Mouse (Mus musculus): ENCODE data around the gene Vmn1r224. TPM values are rescaled to one million over a fixed set of nuclear protein-coding genes. Genes with fewer than 3 reads are reported as not detected.

The Vmn1r224 gene
- polyA plus RNA-seq (2012) = not detected in 2 replicates

DNA sequence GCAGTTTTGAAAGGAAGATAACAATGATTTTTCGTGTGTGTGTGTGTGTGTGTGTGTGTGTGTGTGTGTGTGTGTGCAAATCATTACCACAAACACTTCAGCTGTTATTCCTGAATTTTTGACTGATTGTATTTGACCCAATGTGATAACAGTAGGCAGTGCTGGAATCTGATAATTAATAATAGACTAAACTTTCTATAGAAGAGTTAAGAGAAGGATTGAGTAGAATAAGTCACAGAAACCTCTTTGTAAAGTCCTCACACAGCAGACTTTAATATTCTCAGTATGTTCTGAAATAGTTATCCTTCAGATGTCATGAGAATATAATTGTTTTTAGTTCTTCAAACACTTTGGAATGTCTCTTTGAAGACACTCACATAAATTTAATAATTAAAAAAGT lies at the start of gene Vmn1r224:
Vmn1r224 (plus strand) TSS at position 301 of the 400 bp plus-strand sequence.
- H3K9me3 ChIP-seq (ENCODE audit: control insufficient read depth, low read length) = peaks cover 3% of the 10 kb centered on the region

DNA sequence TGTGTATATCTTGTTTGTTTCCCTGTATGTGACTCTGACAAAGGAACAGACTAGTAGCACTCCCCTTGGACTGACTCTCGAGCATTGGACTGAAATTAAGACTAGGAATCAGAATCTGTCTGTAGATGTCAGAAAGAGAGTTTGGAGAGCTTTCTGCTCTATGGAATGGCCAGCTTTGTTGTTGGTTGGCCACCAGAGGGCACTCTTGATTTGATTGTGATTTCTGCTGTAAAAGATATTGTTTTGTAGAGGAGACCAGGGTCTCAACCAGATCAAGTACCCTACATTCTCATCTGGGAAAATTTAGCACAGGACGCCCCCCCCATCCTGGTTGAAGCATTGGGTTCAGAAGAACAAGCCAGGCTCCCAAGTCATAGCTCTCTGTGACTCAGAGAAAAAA lies 14.8 kb upstream of the Vmn1r224 start:
- Histone ChIP-seq H3K27me3 (ENCODE audit: control insufficient read depth) (no peaks in the 10 kb centered on the region), H3K9me3 (ENCODE audit: control insufficient read depth, low read length) (peaks cover 5% of the 10 kb centered on the region; the same call in 1 of the 2 replicates), H3K4me1 (ENCODE audit: control insufficient read depth) (no peaks in the 10 kb centered on the region), H3K36me3 (ENCODE audit: control insufficient read depth) (no peaks in the 10 kb centered on the region), H3K4me3 (replicated peaks) (no peak overlapping the region)
- no peak for TF ChIP-seq TAL1 (IDR thresholded peaks at IDR 0.05; ENCODE audit: low read length)
- TF ChIP-seq GATA1 (IDR thresholded peaks at IDR 0.05; ENCODE audit: low read length) = no peak

More for the DNA sequence above, at the start of gene Vmn1r224:
- no peak within 1 kb of the TSS for H3K4me3 ChIP-seq (replicated peaks)
- no peak for TF ChIP-seq TAL1 (IDR thresholded peaks at IDR 0.05; ENCODE audit: low read length)
- no peak for TF ChIP-seq GATA1 (IDR thresholded peaks at IDR 0.05; ENCODE audit: low read length)
- H3K27me3 ChIP-seq (ENCODE audit: control insufficient read depth) = no peaks in the 10 kb centered on the region
- no peaks in the 10 kb centered on the region for H3K4me1 ChIP-seq (ENCODE audit: control insufficient read depth)
- no peaks in the 10 kb centered on the region for H3K36me3 ChIP-seq (ENCODE audit: control insufficient read depth)

DNA sequence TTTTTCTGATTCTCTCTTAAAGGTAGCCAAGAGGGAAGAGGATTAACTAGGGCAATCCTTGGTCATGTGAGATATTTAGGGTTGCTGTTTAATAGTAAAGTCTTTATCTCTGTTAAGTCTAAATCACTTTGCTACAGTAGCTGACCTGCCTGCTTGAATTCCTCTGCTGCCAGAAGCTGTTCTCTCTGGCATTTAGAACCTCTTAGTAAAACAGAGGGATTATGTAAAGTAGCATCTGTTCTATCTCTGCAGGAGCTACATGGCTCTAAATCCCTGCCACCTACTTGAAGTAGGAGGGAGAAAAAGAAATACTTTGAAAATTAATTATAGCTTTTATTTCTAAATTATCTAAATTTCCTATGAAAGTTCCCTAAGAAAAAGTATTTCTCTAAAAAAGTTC lies 25.3 kb downstream of the Vmn1r224 start:
- Histone ChIP-seq H3K9me3 (ENCODE audit: control insufficient read depth, low read length) (peaks cover 15% of the 10 kb centered on the region), H3K4me1 (ENCODE audit: control insufficient read depth) (no peaks in the 10 kb centered on the region), H3K4me3 (replicated peaks) (no peak overlapping the region), H3K27me3 (ENCODE audit: control insufficient read depth) (no peaks in the 10 kb centered on the region), H3K36me3 (ENCODE audit: control insufficient read depth) (no peaks in the 10 kb centered on the region)
- TF ChIP-seq TAL1 (IDR thresholded peaks at IDR 0.05; ENCODE audit: low read length) (no peak), GATA1 (IDR thresholded peaks at IDR 0.05; ENCODE audit: low read length) (no peak)

DNA sequence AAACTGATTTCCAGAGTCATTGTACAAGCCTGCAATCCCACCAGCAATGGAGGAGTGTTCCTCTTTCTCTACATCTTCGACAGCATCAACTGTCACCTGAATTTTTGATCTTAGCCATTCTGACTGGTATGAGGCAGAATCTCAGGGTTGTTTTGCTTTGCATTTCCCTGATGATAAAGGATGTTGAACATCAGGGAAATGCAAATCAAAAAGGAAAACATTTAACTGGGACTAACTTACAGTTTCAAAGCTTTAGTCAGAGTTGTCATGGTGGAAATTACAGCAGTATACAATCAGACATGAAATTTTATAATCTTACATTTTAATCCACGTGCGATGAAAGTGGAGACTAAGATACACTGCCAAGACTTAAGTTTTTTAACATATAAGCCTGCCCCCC lies 59.4 kb downstream of the Vmn1r224 start:
- TF ChIP-seq TAL1 (IDR thresholded peaks at IDR 0.05; ENCODE audit: low read length) (no peak), GATA1 (IDR thresholded peaks at IDR 0.05; ENCODE audit: low read length) (no peak)
- no peaks in the 10 kb centered on the region for H3K9me3 ChIP-seq (ENCODE audit: control insufficient read depth, low read length)
- no peaks in the 10 kb centered on the region for H3K27me3 ChIP-seq (ENCODE audit: control insufficient read depth)
- H3K4me1 ChIP-seq (ENCODE audit: control insufficient read depth) = no peaks in the 10 kb centered on the region
- H3K36me3 ChIP-seq (ENCODE audit: control insufficient read depth) = no peaks in the 10 kb centered on the region
- no peak overlapping the region for H3K4me3 ChIP-seq (replicated peaks)

Other genes starting within 250 kb of the Vmn1r224 start
- gene Fpr-rs6, start 231.0 kb upstream of the Vmn1r224 start, polyA plus RNA-seq (2012) = not detected in 2 replicates
- not detected in 2 replicates for gene Vmn2r105, start 179.1 kb upstream of the Vmn1r224 start, polyA plus RNA-seq (2012)
- gene Vmn2r106, start 128.6 kb upstream of the Vmn1r224 start, polyA plus RNA-seq (2012) = not detected in 2 replicates
- gene Vmn2r107, start 68.9 kb upstream of the Vmn1r224 start, polyA plus RNA-seq (2012) = not detected in 2 replicates
- not detected in 2 replicates for gene Vmn2r108, start 67.2 kb downstream of the Vmn1r224 start, polyA plus RNA-seq (2012)
- gene Vmn1r225, start 84.0 kb downstream of the Vmn1r224 start, polyA plus RNA-seq (2012) = not detected in 2 replicates
- not detected in 2 replicates for gene Vmn2r109, start 150.6 kb downstream of the Vmn1r224 start, polyA plus RNA-seq (2012)
- gene Vmn2r110, start 182.3 kb downstream of the Vmn1r224 start, polyA plus RNA-seq (2012) = not detected in 2 replicates
- not detected in 2 replicates for gene Fpr-rs3, start 210.7 kb downstream of the Vmn1r224 start, polyA plus RNA-seq (2012)

All from erythroblast, embryonic 14.5 days (primary cell).